Mouse (Mus musculus) kidney, postnatal 0 days (tissue): ENCODE measurements at regions not wholly inside any gene's neighbourhood (a gene's known extent, or its start where the extent isn't known, plus 50 kb on each side); places are given as distances from the start of the nearest gene placed in this dataset.

ENCODE experiments used
- ATAC-seq: fragments of 200-750 bp; cut with Nextera tagmentation; replicated peaks from 2 replicates; pipeline ENCODE4 v1.8.0; 2017; ENCODE audit warnings: low read depth, moderate number of reproducible peaks, moderate TSS enrichment, moderate library complexity; ENCODE audit not compliant: low FRiP score
- DNase-seq: peaks from one replicate; pipeline ENCODE4 v3.0.0-alpha.2; 2016; ENCODE audit warnings: low spot score
- H3K27ac ChIP-seq: fragments of 300-500 bp; sonication (generic); 2 replicates; pipeline ENCODE4 v1.5.1; 2014; ENCODE audit warnings: mild to moderate bottlenecking
- H3K27me3 ChIP-seq: fragments of 300-500 bp; sonication (generic); 2 replicates; pipeline ENCODE4 v1.6.1; 2014; ENCODE audit warnings: low read length, mixed read lengths; ENCODE audit not compliant: insufficient read depth
- H3K36me3 ChIP-seq: fragments of 300-500 bp; sonication (generic); 2 replicates; pipeline ENCODE4 v1.6.1; 2014; ENCODE audit warnings: low read length, mixed read lengths; ENCODE audit not compliant: insufficient read depth
- H3K4me1 ChIP-seq: fragments of 300-500 bp; sonication (generic); replicated peaks from 2 replicates; pipeline ENCODE4 v1.6.1; 2014; ENCODE audit warnings: antibody characterized with exemption, low read length, mixed read lengths; ENCODE audit not compliant: insufficient read depth
- H3K4me2 ChIP-seq: fragments of 300-500 bp; sonication (generic); 2 replicates; pipeline ENCODE4 v1.6.1; 2014; ENCODE audit warnings: mild to moderate bottlenecking, low read length, moderate library complexity, mixed read lengths
- H3K4me3 ChIP-seq: fragments of 300-500 bp; sonication (generic); replicated peaks from 2 replicates; pipeline ENCODE4 v1.5.1; 2014; ENCODE audit warnings: low read depth, low read length
- H3K9ac ChIP-seq: fragments of 300-500 bp; sonication (generic); 2 replicates; pipeline ENCODE4 v1.6.1; 2014; ENCODE audit warnings: low read depth, low read length
- H3K9me3 ChIP-seq: fragments of 300-500 bp; sonication (generic); replicated peaks from 2 replicates; pipeline ENCODE4 v1.6.1; 2016; ENCODE audit warnings: low read length, inconsistent platforms, mixed read lengths
- CTCF ChIP-seq: IDR thresholded peaks from 2 replicates; pipeline ENCODE4 v1.5.1; 2016; ENCODE audit warnings: antibody characterized with exemption, low read depth, mild to moderate bottlenecking, moderate library complexity
- WGBS: fragments of 180-500 bp; shearing (Covaris S2); extraction: QIAGEN DNeasy Blood & Tissue Kit; methylation state at CpG from one replicate; pipeline ENCODE4 v1.1.7; 2014; 5-methylcytosine and 5-hydroxymethylcytosine counted together

DNA sequence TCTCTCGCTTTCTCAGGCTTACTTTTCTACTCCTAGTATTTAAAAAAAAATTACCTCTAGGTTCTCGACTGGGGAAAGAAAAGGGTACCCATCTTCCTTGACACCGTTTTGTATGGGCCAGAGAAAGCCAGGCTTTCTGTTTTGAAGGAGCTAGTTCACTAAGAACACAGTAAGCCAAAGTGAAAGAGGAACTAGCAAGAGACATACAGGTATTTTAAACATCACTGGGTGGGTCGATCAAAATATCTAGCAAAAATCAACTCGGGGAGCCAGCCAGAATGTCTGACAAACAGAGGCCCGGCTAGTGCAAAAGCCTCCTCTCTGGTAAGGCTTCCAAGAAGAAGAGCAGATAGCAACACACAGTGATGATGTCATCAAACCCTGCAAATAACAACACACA, 52.2 kb upstream of the Rufy1 start:
- no peaks in the 10 kb centered on the region for H3K27me3 ChIP-seq
- no peak overlapping the region for H3K9ac ChIP-seq
- no peaks in the 10 kb centered on the region for H3K36me3 ChIP-seq
- no peak overlapping the region for H3K4me2 ChIP-seq
- H3K4me3 ChIP-seq, result no peak overlapping the region
- WGBS, result 84% methylated on average over 6 of the region's 6 CpGs
- DNase-seq, result no peak
- TF ChIP-seq CTCF, result no peak
- H3K27ac ChIP-seq, result no peak overlapping the region
- H3K4me1 ChIP-seq, result no peaks in the 10 kb centered on the region
- no peak for ATAC-seq
- no peaks in the 10 kb centered on the region for H3K9me3 ChIP-seq

DNA sequence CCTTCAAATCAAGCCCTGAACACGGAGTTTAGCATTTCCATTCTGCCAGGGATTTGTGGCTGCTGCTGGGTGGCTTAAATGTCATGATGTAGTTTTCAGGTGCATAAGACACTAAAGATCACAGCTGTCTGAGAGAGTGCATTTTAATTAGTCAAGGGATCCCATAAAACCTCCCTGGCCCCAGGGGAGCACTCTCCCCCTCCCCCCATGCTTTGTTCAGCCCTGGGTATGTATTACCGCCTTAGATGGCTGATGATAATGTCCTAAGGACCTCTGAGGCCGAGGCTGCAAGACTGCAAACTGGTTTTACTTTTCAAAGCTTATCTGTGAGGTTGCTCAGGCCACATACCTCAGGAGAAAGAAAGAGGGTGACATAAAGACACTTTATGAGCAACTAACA, 51.7 kb upstream of the Rufy1 start:
- 32% methylated on average over 3 of the region's 3 CpGs for WGBS
- H3K9ac ChIP-seq, result no peak overlapping the region
- no peak for TF ChIP-seq CTCF
- no peaks in the 10 kb centered on the region for H3K27me3 ChIP-seq
- no peak overlapping the region for H3K4me2 ChIP-seq
- H3K4me1 ChIP-seq, result no peaks in the 10 kb centered on the region
- no peak for DNase-seq
- no peaks in the 10 kb centered on the region for H3K36me3 ChIP-seq
- ATAC-seq, result no peak
- no peaks in the 10 kb centered on the region for H3K9me3 ChIP-seq
- H3K4me3 ChIP-seq, result no peak overlapping the region
- no peak overlapping the region for H3K27ac ChIP-seq
